Mouse (Mus musculus) CD4-positive, CD25-positive, alpha-beta regulatory T cell, adult 4 months (primary cell): Measurements from ENCODE around the gene Ilkap. TPM values are rescaled to one million over a fixed set of nuclear protein-coding genes. Genes with fewer than 3 reads are reported as not detected.

Source experiments
- ATAC-seq: one replicate; pipeline ENCODE4 v1.8.0; 2017
- polyA plus RNA-seq, 2 experiments: library from polyadenylated mRNA; unstranded; fragments of 100-300 nt; shearing (Covaris generic); gene quantifications; one replicate each; pipeline ENCODE4 v1.2.1; 2017

Ilkap gene
- polyA plus RNA-seq, 2 experiments from 2014 or later, result 30.3 to 36.3 TPM

GRCm38 (mm10) chr1:91356105-91356504, 42.5 kb downstream of the Ilkap start:
- no peak for ATAC-seq

DNA sequence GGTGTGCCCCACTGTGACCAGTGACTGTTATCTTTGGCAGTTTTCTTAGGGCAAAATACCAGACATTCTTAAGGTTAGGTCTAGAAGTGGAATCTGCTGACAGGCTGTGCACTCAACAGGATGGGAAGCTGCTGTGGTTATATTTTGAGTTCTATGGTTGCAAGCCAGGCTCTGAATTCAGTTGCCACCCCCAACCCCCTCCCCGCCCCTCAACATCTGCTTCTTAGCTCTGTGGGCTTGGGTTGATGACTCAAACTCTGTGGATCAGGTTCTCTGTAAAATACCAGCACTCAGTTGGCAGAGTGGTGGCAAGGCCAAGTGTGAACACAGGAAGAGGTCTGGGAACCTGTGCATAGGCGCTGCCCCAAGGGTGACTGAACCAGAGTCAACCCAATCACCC, 46.3 kb downstream of the Ilkap start:
- ATAC-seq, result no peak

- ATAC-seq, result no peak
Observed at GRCm38 (mm10) chr1:91351249-91351648, 47.4 kb downstream of the Ilkap start.

DNA sequence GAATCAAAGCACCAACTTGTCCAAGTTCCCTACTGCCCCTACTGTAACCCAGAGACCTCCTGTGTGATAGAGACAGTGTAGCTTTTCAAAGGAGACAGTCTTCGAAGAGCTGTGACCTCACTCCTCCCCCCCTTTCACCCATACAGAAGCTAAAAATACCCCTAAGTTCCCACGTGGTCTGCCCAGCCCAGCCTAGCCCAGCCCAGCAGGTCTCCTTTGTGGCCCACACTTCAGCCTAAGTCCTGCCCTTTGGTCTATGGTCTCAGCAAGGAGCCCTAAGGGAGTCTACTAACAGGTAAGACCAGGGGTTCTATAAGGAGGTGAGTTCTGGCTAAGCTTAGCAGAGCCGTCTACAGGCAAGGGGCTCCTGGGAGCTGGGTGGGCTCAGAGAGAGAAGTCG, 47.8 kb downstream of the Ilkap start, which contains the start of gene Klhl30:
TSS of gene Klhl30 (plus strand) at position 176 of the 400 bp plus-strand sequence.
- no peak for ATAC-seq

GRCm38 (mm10) chr1:91346892-91347291, 51.7 kb downstream of the Ilkap start:
- ATAC-seq, result peak; percentile 74

- no peak for ATAC-seq
Observed at GRCm38 (mm10) chr1:91344921-91345685, 53.5 kb downstream of the Ilkap start.

- ATAC-seq, result no peak
Observed at GRCm38 (mm10) chr1:91344001-91344400, 54.6 kb downstream of the Ilkap start.

GRCm38 (mm10) chr1:91337355-91337754, 61.3 kb downstream of the Ilkap start:
- no peak for ATAC-seq

DNA sequence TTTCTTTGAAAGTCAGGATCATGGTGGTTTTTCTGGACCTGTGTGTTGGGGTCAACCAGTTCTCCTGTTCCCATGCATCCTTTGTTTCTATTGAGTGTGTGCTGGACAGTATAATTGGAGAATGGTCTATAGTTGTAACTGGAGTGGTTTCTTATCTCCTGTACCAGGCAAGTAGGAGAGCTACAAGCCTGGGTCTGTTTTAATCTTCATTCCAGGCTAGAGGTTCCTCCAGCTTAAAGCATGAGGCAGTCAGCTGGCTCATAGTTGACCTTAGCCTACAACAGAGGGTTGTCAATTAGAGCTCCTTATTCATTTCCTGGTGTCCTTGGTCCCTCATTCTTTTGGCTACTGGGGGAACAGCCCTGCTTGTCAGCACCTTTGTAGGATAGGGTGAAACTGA, 65.0 kb downstream of the Ilkap start:
- no peak for ATAC-seq

- no peak for ATAC-seq
Observed at GRCm38 (mm10) chr1:91332102-91332501, 66.5 kb downstream of the Ilkap start.

- ATAC-seq, result no peak
Observed at GRCm38 (mm10) chr1:91325488-91326042, 73.0 kb downstream of the Ilkap start.

DNA sequence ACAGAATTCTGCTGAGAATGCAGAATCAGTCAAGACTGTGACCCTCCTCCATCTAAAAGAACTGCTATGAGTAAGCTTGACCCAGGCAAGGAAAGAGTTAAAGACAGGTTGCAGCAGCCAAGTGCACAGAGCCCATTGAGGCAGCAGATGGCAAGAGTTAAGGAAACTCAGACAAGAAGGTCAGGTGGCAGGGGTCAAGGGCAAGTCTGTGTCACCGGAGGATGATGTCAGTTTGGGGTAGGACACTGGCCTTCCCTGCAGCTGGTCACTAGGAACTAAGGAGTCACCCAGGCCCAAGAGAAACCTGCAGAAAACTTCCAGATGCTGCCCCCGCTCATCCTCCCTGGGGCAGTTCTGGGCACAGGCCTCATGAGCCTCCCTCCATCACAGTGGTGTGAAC, 74.0 kb downstream of the Ilkap start:
- no peak for ATAC-seq

Other genes with a start within 250 kb of the Ilkap start
- 10 to 100 TPM; 28.9 to 31.6 TPM for gene Ramp1, start 219.0 kb downstream of the Ilkap start, polyA plus RNA-seq
- gene Ube2f, start 148.5 kb downstream of the Ilkap start, polyA plus RNA-seq, result 10 to 100 TPM; 85.2 to 93.4 TPM
- gene Scly, start 100.5 kb downstream of the Ilkap start, polyA plus RNA-seq, result 10 to 100 TPM; 57.1 to 91.0 TPM
- not detected for gene Espnl, start 76.7 kb downstream of the Ilkap start, polyA plus RNA-seq
- not detected for gene Klhl30, start 47.8 kb downstream of the Ilkap start, polyA plus RNA-seq
- not detected for gene Erfe, start 32.4 kb downstream of the Ilkap start, polyA plus RNA-seq
- gene Hes6, start 15.2 kb upstream of the Ilkap start, polyA plus RNA-seq, result 10 to 100 TPM; 11.4 to 12.5 TPM
- 1 to 10 TPM; 1.9 to 2.1 TPM for gene Per2, start 60.5 kb upstream of the Ilkap start, polyA plus RNA-seq
- gene Traf3ip1, start 95.8 kb upstream of the Ilkap start, polyA plus RNA-seq, result 1 to 10 TPM; 3.5 to 5.2 TPM
- gene Asb1, start 141.7 kb upstream of the Ilkap start, polyA plus RNA-seq, result 1 to 10 TPM; 2.6 to 3.6 TPM